Mouse (Mus musculus): ENCODE measurements around the gene Sept4.

The Sept4 gene

DNA sequence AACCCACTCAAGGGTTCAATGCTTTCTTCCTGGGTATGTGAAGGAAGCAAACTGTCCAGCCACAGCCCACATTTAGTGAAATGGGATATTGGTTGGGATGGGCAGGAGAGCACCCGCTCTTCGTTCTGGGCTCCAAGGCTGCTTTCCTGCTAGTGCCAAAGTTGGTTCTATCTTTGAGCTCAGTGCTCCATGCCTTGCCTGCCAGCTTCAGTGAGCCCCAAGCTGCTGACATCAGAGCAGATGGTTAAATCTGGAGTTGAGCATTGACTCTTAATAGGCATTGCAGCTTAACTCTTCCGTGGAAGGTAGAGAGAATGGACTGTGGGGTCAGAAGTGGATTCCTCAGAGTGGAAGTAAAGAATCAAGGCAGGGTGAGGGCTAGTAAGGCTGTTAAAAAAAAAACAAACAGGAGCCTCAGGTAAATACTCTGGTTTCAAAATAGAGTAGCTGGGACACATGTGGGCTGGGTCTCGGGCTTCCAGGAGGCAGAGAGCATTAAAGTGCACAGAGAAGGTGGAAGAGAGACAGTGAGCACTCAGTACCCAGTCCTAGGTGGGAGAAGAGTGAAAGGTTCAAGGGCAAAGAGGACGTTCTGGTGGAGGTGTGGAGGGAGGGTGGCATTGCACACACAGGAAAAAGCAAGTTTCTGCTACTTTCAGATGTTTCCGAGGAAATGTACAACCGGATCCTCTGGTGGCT is at the start of gene Sept4:
Gene Sept4 (plus strand): TSS at position 649 of the 699 bp plus-strand sequence.
- no peak for DNase-seq

DNA sequence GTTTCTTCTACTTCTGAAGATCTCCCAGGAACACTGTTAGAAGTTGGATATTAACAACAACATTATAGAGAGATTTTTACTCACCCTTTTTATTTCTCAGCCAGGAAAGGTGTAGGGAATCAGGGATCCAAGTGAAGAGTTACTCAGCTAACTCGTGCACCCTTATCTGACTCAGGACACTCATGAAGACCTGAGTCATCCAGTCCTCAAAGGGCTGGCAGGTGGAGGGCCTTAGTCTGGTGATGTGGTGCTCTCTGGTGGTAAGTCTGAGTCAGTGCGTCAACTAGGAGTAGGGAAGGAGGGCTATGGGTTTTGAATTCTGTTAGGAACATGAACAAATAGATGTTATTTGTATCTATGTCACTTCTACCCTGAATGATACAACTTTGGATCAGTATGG is 49.4 kb upstream of the Sept4 start:
- DNase-seq: peak; percentile 68

DNA sequence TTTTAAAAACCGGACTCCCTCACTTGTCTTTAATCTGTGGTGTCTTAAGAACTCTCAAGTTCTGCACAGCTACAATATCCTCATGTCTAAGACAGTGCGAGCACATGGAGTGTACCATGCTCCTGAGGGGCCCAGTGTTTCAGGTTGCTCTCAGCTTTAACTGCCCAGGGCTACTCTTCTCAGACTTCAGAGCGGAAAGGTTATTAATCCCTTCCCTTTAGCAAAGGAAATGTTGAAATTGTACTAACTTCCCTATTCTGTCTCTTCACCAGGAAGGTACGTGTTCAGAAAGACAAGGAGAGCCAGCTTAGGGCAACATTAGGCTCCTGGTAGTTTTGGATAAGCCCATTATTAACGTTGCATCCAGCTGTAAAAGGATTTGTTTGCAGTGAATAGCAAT is 45.2 kb upstream of the Sept4 start:
- no peak for DNase-seq

DNA sequence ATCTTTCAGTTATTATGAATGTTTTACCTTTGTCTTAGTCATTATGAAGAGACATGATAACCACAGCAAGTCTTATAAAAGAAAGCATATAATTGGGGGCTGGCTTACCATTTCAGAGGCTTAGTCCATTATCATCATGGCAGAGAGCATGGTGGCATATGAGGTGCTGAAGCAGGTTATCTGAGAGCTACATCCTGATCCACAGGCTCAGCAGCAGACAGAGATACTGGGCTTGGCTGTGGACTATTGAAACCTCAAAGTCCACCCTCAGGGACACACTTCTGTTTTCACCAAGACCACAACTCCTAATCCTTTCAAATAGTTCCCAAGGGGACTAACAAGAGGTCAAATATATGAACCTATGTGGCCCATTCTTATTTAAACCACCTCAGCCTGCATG is 44.7 kb upstream of the Sept4 start:
- DNase-seq: no peak

DNA sequence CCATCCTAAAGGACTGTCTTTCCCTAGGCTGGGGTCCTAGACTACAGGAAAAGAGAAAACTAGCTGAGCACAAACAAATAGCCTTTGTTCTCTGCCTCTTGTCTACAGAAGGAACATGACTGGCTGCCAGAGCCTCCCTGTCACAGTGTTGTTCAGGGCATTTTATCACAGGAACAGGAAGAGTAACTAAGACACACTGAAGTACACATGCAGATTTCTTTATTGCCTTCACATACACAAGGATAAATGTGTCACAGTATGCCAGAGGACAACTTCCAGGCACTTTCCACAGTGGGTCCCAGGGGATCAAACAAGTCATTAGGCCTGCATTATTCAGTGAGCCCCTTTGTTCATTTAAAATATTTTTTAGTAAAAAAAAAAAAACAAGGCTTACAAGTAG is 43.9 kb upstream of the Sept4 start:
- DNase-seq: peak; percentile 15

DNA sequence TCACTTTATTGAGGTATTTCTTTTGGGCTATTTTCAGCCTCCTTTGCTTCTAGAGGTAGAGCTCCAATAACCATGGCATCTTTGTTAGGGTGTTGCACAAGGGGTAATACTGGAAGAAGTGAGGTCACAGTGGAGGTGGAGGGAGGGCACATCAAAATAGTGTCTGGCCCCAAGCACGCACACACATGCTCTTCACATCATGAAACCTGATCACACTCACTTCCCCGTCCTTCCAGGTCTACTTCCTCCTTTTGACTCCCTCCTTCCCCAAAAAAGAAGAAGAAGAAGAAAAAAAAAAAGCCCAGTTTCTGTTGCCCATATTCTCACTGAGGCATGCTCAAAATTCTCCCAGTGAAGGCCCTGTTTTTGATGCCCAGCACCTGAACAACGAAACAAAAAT is 41.3 kb upstream of the Sept4 start:
- no peak for DNase-seq

DNA sequence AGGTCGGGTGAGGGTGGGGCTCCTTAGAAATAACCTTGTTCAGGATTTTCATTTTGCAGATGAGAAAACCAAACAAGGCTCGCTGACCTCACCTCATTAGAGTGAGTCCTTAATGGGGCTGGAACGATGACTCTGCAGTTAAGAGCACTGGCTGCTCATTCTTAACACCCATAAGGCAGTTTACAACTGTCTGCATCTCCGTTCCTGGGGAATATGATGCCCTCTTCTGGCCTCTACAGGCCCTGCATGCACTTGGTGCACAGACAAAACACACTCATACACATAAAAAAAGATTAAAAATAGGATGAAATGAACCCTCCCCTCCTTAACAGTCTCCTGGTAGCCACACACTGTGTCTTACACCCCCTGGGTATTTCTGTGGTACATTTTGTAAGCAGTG is 40.7 kb upstream of the Sept4 start:
- no peak for DNase-seq

DNA sequence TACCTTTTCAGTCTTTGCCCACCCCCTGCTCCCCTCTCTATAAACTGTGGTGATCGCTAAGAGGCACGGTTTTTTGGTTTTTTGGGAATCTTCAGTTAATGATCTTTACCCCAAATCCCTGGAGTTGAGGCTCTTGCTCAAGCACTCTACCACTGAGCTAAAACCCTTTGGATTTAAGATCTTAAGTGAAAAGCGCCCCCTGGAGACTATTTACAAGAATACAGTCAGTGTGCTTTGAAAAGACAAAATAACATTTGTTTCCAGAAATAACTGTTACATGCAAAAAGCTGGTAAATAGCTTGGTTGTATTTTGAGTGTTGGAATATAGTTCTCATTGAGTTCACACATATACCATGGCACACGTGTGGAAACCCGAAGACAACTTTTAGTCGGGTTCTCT is 37.0 kb upstream of the Sept4 start:
- DNase-seq: peak; percentile 12

DNA sequence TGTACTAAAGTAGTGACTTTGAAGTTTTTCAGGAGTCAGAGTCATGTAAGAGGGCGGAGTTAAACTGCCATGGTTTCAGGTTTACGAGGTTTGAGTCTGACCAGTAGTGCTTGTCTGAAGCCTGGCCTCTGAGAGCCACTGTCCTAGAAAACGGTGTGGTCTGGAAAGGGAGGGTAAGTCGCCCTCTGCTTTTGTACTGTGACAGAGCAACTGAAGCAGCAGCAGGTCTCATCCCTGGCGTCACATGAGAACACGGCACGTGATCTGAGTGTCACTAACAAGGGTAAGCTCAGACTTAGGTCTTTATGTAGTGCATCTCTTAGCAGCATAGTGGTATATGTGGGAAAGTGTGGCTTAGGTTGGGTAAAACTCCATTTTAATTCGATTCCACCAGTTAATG is 26.4 kb upstream of the Sept4 start:
- DNase-seq: no peak

DNA sequence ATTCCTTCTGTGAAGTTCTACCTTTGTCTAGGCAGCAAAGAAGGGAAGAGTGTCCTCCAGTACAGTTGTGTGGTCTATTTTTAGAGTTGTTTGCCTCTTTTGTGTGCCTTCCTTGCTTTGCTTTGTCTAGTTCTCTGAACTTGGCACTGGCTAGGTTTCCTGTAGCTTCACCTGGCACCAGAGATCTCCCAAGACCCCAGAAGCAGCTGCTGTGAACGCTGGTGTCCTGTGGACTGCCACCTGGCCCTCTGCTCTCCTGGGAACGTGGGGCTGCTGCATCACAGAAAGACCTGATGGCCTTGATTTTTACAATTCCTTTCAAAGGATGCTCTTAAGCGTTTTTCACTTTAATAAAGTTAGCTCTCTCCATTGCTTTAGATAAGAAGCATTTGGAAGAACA is 25.8 kb upstream of the Sept4 start:
- DNase-seq: no peak

DNA sequence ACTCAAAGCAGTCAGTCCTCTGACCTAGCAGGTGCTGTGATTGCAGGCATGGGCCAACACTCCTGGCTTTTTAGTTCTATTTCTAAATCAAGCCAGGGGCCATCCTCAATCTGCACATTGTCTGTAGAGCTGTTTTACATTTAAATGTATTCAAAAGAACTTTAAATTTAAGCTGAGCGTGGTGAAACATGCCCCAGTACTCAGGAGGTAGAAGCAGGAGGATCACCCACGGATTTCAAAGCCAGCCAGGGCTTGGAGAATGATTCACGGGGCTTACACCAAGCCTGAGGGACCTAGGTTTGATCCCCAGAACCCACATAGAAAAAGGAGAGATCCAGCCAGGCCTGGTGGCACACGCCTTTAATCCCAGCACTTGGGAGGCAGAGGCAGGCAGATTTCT is 15.4 kb upstream of the Sept4 start:
- DNase-seq: no peak

DNA sequence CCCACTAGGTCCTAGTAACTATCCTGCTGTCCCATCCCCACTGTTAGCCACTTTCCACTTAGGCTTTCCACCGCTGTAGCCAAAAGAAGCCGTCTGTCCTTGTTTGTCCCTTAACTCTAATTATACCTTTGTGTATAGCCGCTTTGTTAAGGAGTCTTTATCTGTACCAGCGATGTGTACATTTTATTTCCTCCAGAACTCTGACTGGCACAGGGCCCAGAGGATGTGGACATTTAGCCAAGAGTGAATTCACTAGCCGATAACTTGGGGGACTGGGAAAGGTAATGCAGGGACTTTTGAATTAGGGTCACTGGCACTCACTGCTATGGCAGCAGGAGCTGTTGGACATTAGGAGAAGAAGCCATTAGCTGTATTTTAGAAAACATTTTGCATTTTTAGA is 14.3 kb upstream of the Sept4 start:
- peak; percentile 73 for DNase-seq

DNA sequence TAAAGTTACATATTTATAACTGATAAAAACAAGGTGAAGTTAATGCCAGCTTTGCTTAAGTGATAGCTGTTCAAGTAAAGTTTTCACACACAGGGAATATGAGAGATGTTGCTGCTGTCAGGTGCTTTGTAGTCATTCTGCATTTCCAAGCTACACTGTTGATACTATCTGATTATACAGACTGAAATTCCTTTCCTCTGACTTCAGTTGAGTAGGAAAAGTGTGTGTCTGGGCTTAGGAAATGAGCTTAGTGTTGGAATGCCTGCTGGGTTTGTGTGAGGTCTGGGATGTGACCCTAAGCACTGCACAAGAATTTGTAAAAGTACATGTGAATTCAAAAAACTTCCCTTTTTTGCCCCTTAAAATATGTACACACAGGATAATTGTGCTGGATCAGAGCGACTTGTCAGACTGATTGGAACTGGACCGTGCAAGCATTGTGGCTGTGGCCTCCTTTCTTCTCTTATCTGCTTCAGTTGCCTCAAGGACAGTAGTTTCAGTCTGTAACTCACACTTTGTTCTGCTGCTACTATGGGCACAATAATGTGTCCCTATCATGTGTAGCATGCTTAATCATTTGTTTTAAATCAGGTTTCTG is 13.5 kb upstream of the Sept4 start:
- DNase-seq: peak; percentile 47

DNA sequence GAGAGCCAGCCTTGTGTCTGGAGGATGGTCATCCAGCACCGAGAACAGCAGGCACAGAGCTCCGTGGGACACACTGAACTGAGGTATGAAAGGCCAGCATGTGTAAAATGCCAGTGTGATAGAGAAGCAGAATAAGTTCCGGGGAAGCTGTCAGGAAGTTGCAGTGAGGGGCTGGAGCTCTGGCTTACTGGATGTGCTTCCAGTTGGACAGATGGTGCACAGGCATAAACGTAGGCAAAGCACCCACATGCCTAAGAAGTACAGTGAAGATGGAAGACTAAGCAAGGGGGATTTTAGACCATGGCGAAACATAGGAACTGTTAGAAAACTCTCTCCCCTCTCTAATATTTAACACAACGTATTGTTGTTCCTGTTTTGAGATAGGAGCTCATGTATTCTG is 7.5 kb upstream of the Sept4 start:
- no peak for DNase-seq

DNA sequence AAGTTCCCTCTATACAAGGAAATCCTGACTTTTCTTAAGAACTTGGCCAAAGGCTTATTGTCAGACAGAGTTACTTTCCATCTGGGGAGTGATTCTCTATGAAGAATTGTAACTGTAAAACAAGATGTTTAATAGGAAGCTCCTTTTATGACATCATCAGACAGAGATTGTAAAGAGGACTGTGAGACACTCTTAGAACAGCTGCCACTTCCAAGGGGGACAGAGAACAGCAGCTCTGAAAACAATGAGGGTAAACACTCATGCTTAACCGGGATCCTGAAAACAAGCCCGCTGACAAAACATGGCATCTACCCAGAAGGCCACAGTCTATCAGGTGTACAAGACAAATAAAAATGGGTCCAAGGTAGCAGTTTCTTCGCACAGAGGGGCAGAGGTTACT is 2.2 kb upstream of the Sept4 start, which contains the start of gene Gm11492:
Gene Gm11492 (plus strand): TSS at position 153 of the 400 bp plus-strand sequence.
- DNase-seq: no peak

DNA sequence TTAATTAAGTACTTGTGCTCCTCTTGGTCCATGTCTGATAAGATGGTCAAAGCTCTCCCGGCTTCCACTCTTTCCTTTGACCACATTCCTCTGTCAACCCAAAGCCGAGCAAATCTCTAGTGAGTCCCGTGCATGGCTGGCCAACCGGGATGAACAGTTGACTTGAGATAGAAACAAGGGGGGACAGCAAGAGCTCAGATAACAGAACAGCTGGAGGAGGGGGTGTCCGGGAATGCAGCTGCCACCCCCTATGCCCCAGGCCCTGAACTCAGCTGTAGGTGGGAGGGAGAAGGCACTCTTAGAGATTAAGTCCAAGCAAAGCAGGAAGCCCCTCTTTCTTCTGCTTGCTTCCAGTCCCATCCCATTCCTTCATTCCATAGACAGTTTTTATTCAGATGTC is 2.0 kb downstream of the Sept4 start:
- no peak for DNase-seq

DNA sequence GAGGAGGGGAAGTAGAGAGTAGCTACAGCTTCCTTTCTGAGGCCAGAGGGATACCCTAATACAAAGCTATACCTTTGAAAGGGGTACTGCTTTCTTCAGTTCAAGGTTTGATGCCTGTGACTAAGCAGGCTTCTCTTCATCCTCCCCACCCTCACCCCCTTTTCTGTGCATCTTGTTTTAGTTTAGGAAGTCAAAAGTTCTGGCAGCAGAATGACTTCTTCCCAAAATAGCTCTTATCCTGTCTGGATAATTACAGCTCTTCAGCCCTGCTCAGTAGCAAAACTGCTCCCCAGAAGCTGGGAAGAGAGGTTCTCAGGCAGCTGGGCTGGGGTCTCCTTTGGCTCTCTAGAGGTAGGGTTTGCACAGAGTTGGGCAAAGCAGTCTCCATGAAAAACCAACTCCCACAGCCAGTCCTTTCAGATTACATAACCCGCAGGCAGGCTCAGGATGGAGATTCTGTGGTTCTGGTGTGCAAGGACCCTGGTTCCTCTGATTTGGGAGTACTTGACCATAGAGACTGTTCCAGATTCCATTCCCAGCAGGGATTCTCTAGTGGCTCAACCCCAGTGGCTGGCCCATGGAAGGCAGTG is 2.8 kb downstream of the Sept4 start:
- no peak for DNase-seq

DNA sequence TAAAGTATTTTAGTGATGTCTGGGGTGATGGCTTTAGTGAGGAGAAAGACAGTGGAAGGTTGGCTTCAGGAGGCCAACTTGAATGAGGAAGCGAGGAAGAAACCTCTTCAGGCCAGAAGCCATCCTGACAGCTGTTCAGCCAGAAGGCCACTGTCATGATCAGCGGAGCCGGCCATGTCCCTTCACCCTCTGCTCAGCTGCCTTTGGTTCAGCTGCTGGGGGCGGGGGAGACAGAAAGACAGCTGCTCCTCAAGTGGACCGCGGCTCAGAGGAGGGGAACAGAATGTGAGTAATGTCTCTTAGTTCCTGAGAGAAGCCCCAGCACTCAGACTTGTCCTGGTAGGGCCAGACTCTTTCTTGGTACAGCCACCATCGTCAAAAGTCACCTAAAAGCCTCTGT is 5.0 kb downstream of the Sept4 start:
- DNase-seq: no peak

DNA sequence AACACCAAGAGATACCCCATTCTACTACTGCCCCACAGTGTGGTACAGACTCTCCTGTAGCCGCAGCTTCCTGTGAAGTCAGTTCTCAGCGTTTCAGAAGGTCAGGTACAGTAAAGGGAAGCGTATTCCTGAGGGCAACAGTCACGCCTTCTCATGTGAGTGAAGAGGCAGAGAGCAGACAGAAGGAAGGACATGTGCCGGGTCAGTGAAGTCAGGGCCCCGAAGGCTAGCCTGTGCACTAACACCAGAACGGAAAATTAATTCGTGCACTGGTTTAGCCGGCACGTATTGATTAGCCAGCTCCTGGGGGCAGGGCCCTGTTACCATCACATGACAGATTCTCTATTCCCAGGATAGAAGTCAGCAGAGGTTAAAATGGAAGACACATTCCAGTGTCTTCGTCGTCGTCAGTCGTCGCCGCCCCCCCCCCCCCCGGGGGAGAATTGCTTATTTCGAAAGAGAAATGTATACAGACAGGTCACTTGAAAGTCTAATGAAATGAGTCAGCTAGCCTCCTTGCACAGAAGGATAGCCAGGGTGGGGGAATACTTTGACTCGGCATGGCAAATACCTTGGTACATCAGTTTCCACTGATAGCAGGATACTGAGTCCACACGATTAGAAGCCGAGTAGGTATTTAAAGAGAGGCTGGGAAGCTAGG is 5.9 kb downstream of the Sept4 start:
- DNase-seq: no peak

DNA sequence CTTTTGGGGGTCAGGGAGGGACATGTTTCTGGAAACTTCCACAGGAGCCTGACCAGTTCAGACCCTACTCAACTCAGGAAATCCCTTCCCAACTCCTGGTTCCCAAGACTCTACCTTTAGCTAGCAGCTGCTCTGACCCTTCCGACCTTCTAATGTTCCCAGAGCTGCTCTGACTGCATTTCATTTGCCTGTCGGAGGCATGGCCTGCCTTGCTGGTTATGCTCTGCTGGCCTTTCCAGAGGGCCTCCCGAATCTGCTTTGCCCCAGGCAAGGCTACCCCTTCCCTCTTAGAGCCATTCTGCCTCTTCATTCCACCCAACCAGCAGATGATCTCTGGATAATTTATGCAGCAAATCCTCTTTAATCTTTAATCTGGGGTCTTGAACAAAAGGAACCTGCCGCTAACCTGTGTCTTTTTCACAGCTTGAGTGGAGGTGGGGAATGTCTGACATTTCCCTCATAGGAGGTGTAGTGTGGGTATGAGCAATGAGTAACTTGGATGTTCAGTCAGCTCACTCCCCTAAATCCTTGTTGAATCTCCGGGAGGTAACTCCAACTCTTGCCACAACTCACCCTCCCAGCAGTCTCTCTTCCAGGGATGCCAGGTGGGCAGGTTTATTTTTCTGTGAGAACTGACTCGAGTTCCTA is 9.0 kb downstream of the Sept4 start:
- DNase-seq: no peak

DNA sequence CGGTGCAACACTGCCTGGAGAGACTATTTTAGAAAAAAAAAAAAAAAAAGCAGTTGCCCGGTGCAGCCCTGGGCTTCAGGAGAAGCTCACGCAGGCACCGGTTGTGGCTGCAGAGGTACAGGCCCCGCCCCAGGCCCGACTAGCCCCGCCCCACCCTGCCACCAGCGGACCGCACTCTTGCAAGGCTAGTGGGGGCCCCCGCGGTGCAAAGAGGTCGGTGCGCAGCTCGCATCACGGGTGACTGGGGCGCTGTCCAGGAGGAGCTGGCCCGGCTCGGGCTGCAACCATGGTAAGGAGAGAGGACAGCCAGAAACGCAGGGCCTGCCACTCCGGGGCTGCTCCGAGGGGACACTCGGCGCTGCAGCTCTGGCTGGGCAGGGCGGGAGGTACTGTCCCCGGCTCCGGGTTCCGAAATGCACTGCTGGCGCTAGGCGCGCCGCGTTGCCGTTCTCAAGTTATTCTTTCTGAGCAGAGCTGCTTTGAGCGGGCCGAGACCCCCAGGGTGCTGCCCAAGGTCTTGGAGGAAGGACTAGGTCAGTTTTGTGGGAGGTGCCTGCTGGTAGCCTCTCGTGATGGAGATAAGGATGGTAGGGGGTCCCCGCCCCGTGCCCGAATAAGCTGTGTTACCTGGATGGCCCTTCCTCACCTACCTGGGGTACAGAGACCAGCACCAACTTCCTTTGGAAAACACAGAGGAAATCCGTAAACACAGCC is 9.7 kb downstream of the Sept4 start:
- DNase-seq: peak; percentile 77

DNA sequence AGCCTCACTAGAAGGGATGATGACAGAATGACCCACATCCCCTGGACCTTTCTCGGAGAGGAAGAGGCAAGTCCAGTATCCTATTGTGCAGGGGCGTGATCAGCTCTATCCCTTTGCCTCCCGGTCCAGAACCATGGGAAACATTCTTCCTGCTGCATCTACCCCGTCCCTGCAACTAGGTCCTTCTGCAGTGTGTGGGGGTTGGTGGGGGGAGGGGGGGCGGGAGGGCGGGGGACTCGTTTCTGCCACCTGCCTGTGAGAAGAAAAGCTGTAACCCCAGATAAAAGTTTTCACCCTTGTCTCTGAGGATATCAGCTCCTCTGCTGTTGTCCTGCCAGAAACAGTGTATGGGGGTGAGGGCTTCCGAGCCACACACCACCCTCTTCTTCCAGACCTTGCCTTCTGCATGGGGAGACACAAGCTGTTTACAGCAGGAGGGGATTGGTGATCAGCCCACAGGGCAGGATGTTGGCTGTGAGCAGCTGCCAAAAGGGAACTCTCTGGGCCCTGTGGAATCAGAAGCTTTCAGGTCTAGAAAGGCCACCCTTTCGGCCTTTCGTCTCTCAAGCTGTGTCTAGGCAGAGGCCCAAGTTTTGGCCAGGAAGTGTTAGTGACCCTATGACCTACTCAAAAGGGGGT is 10.4 kb downstream of the Sept4 start:
- DNase-seq: peak; percentile 68
